Mouse (Mus musculus) small intestine, adult 2 months (tissue): ENCODE measurements at regions not wholly inside any gene's neighbourhood (a gene's known extent, or its start where the extent isn't known, plus 50 kb on each side); places are given as distances from the start of the nearest gene placed in this dataset.

ENCODE experiments used
- CTCF ChIP-seq: fragments of 200-500 bp; IDR thresholded peaks from 2 replicates; pipeline ENCODE4 v1.5.1; 2012; ENCODE audit warnings: low read depth, mild to moderate bottlenecking, control low read depth, inconsistent platforms, low read length, moderate library complexity, mixed read lengths; ENCODE audit not compliant: insufficient replicate concordance, insufficient read length; ENCODE audit errors: extremely low read depth
- POLR2A ChIP-seq: fragments of 200-500 bp; IDR thresholded peaks from 2 replicates; pipeline ENCODE4 v1.6.1; 2012; ENCODE audit warnings: low read depth, mild to moderate bottlenecking, control low read depth, inconsistent platforms, low read length, moderate library complexity

DNA sequence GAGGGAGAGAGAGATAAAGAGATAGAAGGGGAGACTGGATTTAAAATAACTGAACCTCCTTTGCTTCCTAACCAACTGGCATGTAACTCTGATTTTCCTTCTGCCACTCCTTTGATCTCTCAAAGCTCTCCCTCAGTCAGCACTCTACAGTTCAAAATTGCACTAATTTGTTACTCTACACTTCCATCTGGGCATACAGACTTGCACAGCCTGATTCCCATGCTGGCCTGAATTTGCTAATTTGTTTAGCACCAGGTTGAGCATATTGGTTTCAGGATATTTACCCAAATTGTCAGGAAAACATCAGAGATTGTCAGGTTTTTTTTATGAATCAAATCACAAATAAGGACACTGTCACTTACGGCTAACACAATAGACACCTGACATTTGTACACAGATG is 125.9 kb upstream of the Tapt1 start:
- TF ChIP-seq CTCF (no peak), POLR2A (no peak)
